Mouse (Mus musculus) stomach, embryonic 14.5 days (tissue): Measurements from ENCODE around the gene Mfap5. TPM values are rescaled to one million over a fixed set of nuclear protein-coding genes. Genes with fewer than 3 reads are reported as not detected.
"Not testable (repeated sequence)": the region's sequence is repeated elsewhere in the genome, so short reads cannot be mapped to it uniquely, and the experiment has no call there.

Experiments
- ATAC-seq: fragments of 200-750 bp; cut with Nextera tagmentation; 2 replicates; pipeline ENCODE4 v1.8.0; 2017; ENCODE audit warnings: low read depth, moderate TSS enrichment; ENCODE audit not compliant: insufficient number of reproducible peaks, insufficient read depth, low FRiP score
- H3K27ac ChIP-seq: fragments of 300-500 bp; sonication (generic); 2 replicates; pipeline ENCODE4 v1.5.1; 2014; ENCODE audit warnings: mild to moderate bottlenecking, low read length, moderate library complexity, mixed read lengths
- H3K27me3 ChIP-seq: fragments of 300-500 bp; sonication (generic); 2 replicates; pipeline ENCODE4 v1.6.1; 2014; ENCODE audit warnings: low read length, control low read depth, mixed read lengths; ENCODE audit not compliant: control insufficient read depth, insufficient read depth
- H3K36me3 ChIP-seq: fragments of 300-500 bp; sonication (generic); 2 replicates; pipeline ENCODE4 v1.6.1; 2014; ENCODE audit warnings: mild to moderate bottlenecking, control low read depth, low read length, moderate library complexity, mixed read lengths; ENCODE audit not compliant: control insufficient read depth, insufficient read depth
- H3K4me1 ChIP-seq: fragments of 300-500 bp; sonication (generic); 2 replicates; pipeline ENCODE4 v1.6.1; 2014; ENCODE audit warnings: low read length, control low read depth, mixed read lengths; ENCODE audit not compliant: control insufficient read depth, insufficient read depth
- H3K4me2 ChIP-seq: fragments of 300-500 bp; sonication (generic); replicated peaks from 2 replicates; pipeline ENCODE4 v1.6.1; 2014; ENCODE audit warnings: low read depth, low read length, control low read depth
- H3K4me3 ChIP-seq: fragments of 300-500 bp; sonication (generic); 2 replicates; pipeline ENCODE4 v1.5.1; 2014; ENCODE audit warnings: low read depth, low read length, control low read depth
- H3K9ac ChIP-seq: fragments of 300-500 bp; sonication (generic); replicated peaks from 2 replicates; pipeline ENCODE4 v1.6.1; 2014; ENCODE audit warnings: low read depth, mild to moderate bottlenecking, control low read depth, low read length, moderate library complexity, mixed read lengths
- H3K9me3 ChIP-seq: fragments of 300-500 bp; sonication (generic); 2 replicates; pipeline ENCODE4 v1.6.1; 2016; ENCODE audit warnings: low read depth, low read length, control low read depth; ENCODE audit not compliant: control insufficient read depth
- WGBS: fragments of 180-500 bp; shearing (Covaris S2); extraction: QIAGEN DNeasy Blood & Tissue Kit; methylation state at CpG from one replicate; pipeline ENCODE4 v1.1.7; 2014; 5-methylcytosine and 5-hydroxymethylcytosine counted together
- polyA plus RNA-seq: library from polyadenylated mRNA; unstranded; fragments of >200 nt; fragmentation: Nextera tagmentation; extraction: Ambion mirVana; gene quantifications from 2 replicates; pipeline ENCODE4 v1.2.1, GENCODE M21; 2014

The Mfap5 gene
- polyA plus RNA-seq, 1 experiment from 2014 or later, result 20.5 TPM

DNA sequence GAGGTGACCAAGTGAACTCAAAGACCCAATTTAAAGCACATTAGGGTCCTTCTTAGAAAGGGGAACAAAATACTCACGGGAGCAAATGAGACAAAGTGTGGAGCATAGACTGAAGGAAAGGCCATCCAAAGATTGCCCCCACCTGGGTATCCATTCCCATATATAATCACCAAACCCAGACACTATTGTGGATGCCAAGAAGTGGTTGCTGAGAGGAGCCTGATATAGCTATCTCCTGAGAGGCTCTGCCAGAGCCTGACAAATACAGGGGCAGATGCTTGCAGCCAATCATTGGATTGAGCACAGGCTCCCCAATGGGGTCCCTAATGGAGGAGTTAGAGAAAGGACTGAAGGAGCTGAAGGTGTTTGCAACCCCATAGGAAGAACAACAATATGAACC lies 69.4 kb downstream of the Mfap5 start:
- not testable (repeated sequence) for H3K36me3 ChIP-seq, H3K4me3 ChIP-seq, H3K9ac ChIP-seq, H3K27ac ChIP-seq, H3K4me2 ChIP-seq, ATAC-seq, H3K4me1 ChIP-seq, H3K27me3 ChIP-seq, H3K9me3 ChIP-seq
- 85% methylated on average over 1 of the region's 1 CpGs for WGBS

- Histone ChIP-seq H3K9ac (no peak overlapping the region), H3K4me1 (no peaks in the 10 kb centered on the region), H3K4me2 (no peak overlapping the region), H3K36me3 (no peaks in the 10 kb centered on the region), H3K27me3 (no peaks in the 10 kb centered on the region), H3K4me3 (no peak overlapping the region), H3K27ac (no peak overlapping the region), H3K9me3 (no peaks in the 10 kb centered on the region)
- 88% methylated on average over 3 of the region's 3 CpGs for WGBS
- no peak for ATAC-seq
Observed at GRCm38 (mm10) chr6:122577030-122577429, 71.4 kb downstream of the Mfap5 start.

Other genes with a start within 250 kb of the Mfap5 start
- not detected in 2 replicates for gene Klrg1, start 223.0 kb upstream of the Mfap5 start, polyA plus RNA-seq
- 108 and 118 TPM in 2 replicates for gene M6pr, start 197.1 kb upstream of the Mfap5 start, polyA plus RNA-seq
- 23.4 and 25.9 TPM in 2 replicates for gene Phc1, start 165.3 kb upstream of the Mfap5 start, polyA plus RNA-seq
- gene Rimklb, start 7.1 kb upstream of the Mfap5 start, polyA plus RNA-seq, result 22.9 and 24.1 TPM in 2 replicates
- not detected in 2 replicates for gene Aicda, start 48.0 kb downstream of the Mfap5 start, polyA plus RNA-seq
- 3.9 and 4.6 TPM in 2 replicates for gene Apobec1, start 96.6 kb downstream of the Mfap5 start, polyA plus RNA-seq
- not detected in 2 replicates for gene Gdf3, start 104.2 kb downstream of the Mfap5 start, polyA plus RNA-seq
- gene Dppa3, start 120.6 kb downstream of the Mfap5 start, polyA plus RNA-seq, result not detected in 2 replicates
- 0.13 and 0.32 TPM in 2 replicates for gene Nanog, start 201.6 kb downstream of the Mfap5 start, polyA plus RNA-seq